Mouse (Mus musculus) E14TG2a.4 (cell line): ENCODE measurements around the gene Map7d2.

ENCODE experiments used
- CTCF ChIP-seq: conservative IDR thresholded peaks from 2 replicates; pipeline ENCODE4 v1.5.1; 2014; ENCODE audit warnings: low read length
- NANOG ChIP-seq: IDR thresholded peaks from 2 replicates; pipeline ENCODE4 v1.6.1; 2014; ENCODE audit warnings: borderline replicate concordance, low read length, mixed read lengths
- POU5F1 ChIP-seq: IDR thresholded peaks from 2 replicates; pipeline ENCODE4 v1.6.1; 2014; ENCODE audit warnings: low read length, borderline replicate concordance

DNA sequence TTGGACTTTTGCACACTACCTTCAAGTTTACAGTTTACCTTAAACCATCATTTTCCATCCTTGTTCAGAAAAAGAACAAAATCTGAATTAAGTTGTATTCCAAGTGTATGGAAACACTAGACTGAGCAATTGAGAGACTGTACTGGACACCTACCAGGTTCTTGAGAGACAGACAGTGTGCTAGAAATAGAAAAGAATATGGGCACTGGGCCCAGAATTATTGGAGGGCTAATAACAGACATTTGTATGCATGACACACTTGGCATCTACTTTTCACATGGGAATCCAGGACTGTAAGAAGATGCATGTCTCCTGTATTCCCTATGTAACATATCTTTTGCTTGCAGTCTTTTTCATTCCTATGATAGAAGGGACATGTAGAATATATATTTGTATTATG lies 25.4 kb upstream of the Map7d2 start:
- TF ChIP-seq CTCF: no peak
- no peak for TF ChIP-seq POU5F1
- no peak for TF ChIP-seq NANOG
